Mouse (Mus musculus): ENCODE data around the gene Lyst. TPM values are rescaled to one million over a fixed set of nuclear protein-coding genes. Genes with fewer than 3 reads are reported as not detected.

The Lyst gene
- polyA plus RNA-seq (2015; fragmentation: Illumina TruSeq; extraction: RNeasy Lipid Tissue Mini Kit (QIAGEN cat#74804); ENCODE audit: low read depth, low replicate concordance), result 13.2 TPM

DNA sequence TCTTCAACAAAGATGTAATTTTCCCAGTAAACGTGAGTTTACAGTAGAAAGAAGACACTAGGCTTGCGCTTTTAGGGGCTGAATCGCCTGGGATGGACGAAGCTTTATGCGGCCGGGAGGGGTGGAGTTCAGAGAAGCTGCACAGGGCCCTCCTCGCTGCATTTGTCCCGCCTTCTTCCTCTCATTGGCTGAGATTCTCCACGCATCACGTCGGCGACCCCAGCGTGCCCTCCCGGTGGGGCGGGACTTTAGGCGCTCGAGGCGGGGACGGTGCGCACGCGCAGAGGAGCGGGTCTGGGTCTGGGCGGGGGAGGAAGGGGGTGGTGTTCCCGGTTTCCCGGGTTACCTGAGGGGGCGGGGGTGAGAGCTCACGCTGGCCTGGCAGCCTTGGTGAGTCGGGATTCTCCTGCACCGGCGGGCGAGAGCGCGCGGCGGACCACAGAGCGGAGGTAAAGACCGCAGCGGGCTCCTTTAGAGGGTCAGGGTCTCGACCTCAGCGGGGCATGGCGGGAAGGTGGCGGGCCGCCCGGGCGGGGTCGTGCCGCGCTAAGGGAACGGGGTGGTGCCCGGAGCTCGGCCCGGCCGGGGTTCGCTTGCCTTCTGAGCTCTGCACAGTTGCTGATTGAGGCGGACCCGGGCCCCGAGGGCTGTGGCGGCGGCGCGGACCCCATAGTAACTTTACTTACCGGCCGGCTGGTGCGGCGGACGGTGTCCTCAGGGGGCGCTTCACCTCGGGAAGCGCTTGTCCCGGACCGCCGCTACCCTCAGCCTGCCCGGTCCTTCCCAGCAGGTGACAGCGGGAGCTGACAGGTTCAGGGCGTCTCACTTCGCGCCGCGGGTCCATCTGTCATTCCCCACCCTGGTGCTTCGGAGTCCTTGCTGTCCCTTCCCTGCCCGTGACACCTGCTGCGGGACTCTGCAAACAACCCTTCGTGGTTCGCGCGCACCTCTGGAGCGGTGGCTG lies at the start of gene Lyst:
TSS of gene Lyst (plus strand) at position 350 of the 964 bp plus-strand sequence.

DNA sequence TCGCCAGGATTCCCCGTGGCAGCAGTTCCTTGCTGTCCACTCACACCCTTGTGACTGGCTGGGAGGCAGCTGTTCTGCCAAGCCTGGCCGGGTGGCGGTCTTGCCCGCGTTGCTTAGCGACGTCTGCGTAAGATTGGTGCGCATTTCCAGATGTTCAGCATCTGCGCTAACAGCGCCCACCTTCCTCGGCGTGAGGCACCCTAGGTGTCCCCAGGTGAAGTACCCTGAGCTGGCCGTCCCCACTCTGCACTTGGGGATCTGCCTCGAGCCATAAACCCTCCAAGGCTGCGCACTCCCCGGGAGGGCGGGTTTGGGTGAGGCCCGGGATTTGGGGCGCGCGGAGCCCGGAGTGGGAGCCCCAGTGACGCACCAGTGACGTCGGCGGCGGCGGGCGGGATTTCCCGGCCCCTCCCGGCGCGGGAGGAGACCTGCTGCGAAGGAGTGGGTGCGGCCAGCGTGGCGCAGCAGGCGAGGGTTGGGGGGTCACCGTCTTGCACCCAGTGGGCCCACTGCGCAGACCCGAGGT lies 193.8 kb downstream of the Lyst start, which contains the start of gene Gng4:
TSS of gene Gng4 (plus strand) at position 166 of the 526 bp plus-strand sequence.

Other genes with a start within 250 kb of the Lyst start
- 10.2 TPM for gene Gpr137b, start 196.4 kb upstream of the Lyst start, polyA plus RNA-seq (2015; fragmentation: Illumina TruSeq; extraction: RNeasy Lipid Tissue Mini Kit (QIAGEN cat#74804); ENCODE audit: low read depth, low replicate concordance)
- gene Nid1, start 152.8 kb upstream of the Lyst start, polyA plus RNA-seq (2015; fragmentation: Illumina TruSeq; extraction: RNeasy Lipid Tissue Mini Kit (QIAGEN cat#74804); ENCODE audit: low read depth, low replicate concordance), result 3.7 TPM
- gene Gng4, start 193.7 kb downstream of the Lyst start, polyA plus RNA-seq (2015; fragmentation: Illumina TruSeq; extraction: RNeasy Lipid Tissue Mini Kit (QIAGEN cat#74804); ENCODE audit: low read depth, low replicate concordance), result 28.3 TPM